Mouse (Mus musculus) lung, postnatal 36 days (tissue): ENCODE measurements around the gene Fam129b.
A peak's percentile ranks its signal among the peaks of the same experiment; 100 is the strongest.

Experiments used
- DNase-seq: peaks from one replicate; pipeline ENCODE4 v3.0.0; 2022; ENCODE audit warnings: mixed read lengths

The Fam129b gene

GRCm38 (mm10) chr2:32860799-32861198 is 15.1 kb upstream of the Fam129b start:
- DNase-seq: no peak

GRCm38 (mm10) chr2:32863317-32863716 is 12.6 kb upstream of the Fam129b start:
- DNase-seq: no peak

GRCm38 (mm10) chr2:32864755-32865154 is 11.2 kb upstream of the Fam129b start:
- DNase-seq: peak; percentile 51

GRCm38 (mm10) chr2:32867354-32867753 is 8.6 kb upstream of the Fam129b start:
- peak; percentile 63 for DNase-seq

GRCm38 (mm10) chr2:32869721-32870274 is 6.1 kb upstream of the Fam129b start:
- peak; percentile 87 for DNase-seq

- DNase-seq: peak; percentile 72
Measured at GRCm38 (mm10) chr2:32870275-32871100, 5.4 kb upstream of the Fam129b start.

- DNase-seq: peak; percentile 62
Measured at GRCm38 (mm10) chr2:32874070-32874469, 1.8 kb upstream of the Fam129b start.

GRCm38 (mm10) chr2:32874951-32875674 is 801 bp upstream of the Fam129b start:
- DNase-seq: peak; percentile 64

- DNase-seq: no peak
Measured at GRCm38 (mm10) chr2:32876490-32877302, 782 bp downstream of the Fam129b start.

GRCm38 (mm10) chr2:32877303-32877702 is 1.4 kb downstream of the Fam129b start:
- DNase-seq: peak; percentile 56

GRCm38 (mm10) chr2:32877761-32878393 is 2.0 kb downstream of the Fam129b start:
- DNase-seq: peak; percentile 89

GRCm38 (mm10) chr2:32878396-32878795 is 2.5 kb downstream of the Fam129b start:
- DNase-seq: peak; percentile 73

GRCm38 (mm10) chr2:32879593-32879992 is 3.7 kb downstream of the Fam129b start:
- DNase-seq: peak; percentile 41

GRCm38 (mm10) chr2:32881054-32881453 is 5.1 kb downstream of the Fam129b start:
- no peak for DNase-seq

GRCm38 (mm10) chr2:32881723-32882122 is 5.8 kb downstream of the Fam129b start:
- DNase-seq: peak; percentile 96

GRCm38 (mm10) chr2:32882283-32883043 is 6.5 kb downstream of the Fam129b start:
- peak; percentile 75 for DNase-seq

GRCm38 (mm10) chr2:32884745-32885144 is 8.8 kb downstream of the Fam129b start:
- DNase-seq: no peak

GRCm38 (mm10) chr2:32888029-32888428 is 12.1 kb downstream of the Fam129b start:
- DNase-seq: no peak

- no peak for DNase-seq
Measured at GRCm38 (mm10) chr2:32888551-32888950, 12.6 kb downstream of the Fam129b start.

GRCm38 (mm10) chr2:32890280-32890679 is 14.4 kb downstream of the Fam129b start:
- no peak for DNase-seq

GRCm38 (mm10) chr2:32891278-32891677 is 15.4 kb downstream of the Fam129b start:
- peak; percentile 75 for DNase-seq
